Mouse (Mus musculus) kidney, embryonic 16.5 days (tissue): ENCODE data around the gene Senp6. TPM values are rescaled to one million over a fixed set of nuclear protein-coding genes. Genes with fewer than 3 reads are reported as not detected.
"Not testable (repeated sequence)": the region's sequence is repeated elsewhere in the genome, so short reads cannot be mapped to it uniquely, and the experiment has no call there.

Source experiments
- ATAC-seq: fragments of 200-750 bp; cut with Nextera tagmentation; 2 replicates; pipeline ENCODE4 v1.8.0; 2017; ENCODE audit warnings: moderate TSS enrichment; ENCODE audit not compliant: low FRiP score, low TSS enrichment
- H3K27ac ChIP-seq: fragments of 300-500 bp; sonication (generic); 2 replicates; pipeline ENCODE4 v1.5.1; 2014; ENCODE audit warnings: low read length
- H3K27me3 ChIP-seq: fragments of 300-500 bp; sonication (generic); 2 replicates; pipeline ENCODE4 v1.6.1; 2014; ENCODE audit warnings: low read length, control low read depth, mixed read lengths; ENCODE audit not compliant: insufficient read depth
- H3K36me3 ChIP-seq: fragments of 300-500 bp; sonication (generic); 2 replicates; pipeline ENCODE4 v1.6.1; 2014; ENCODE audit warnings: low read length, control low read depth, mixed read lengths; ENCODE audit not compliant: insufficient read depth
- H3K4me1 ChIP-seq: fragments of 300-500 bp; sonication (generic); 2 replicates; pipeline ENCODE4 v1.6.1; 2014; ENCODE audit warnings: low read length, control low read depth, mixed read lengths; ENCODE audit not compliant: insufficient read depth
- H3K4me2 ChIP-seq: fragments of 300-500 bp; sonication (generic); replicated peaks from 2 replicates; pipeline ENCODE4 v1.6.1; 2014; ENCODE audit warnings: low read depth, low read length
- H3K4me3 ChIP-seq: fragments of 300-500 bp; sonication (generic); 2 replicates; pipeline ENCODE4 v1.5.1; 2014; ENCODE audit warnings: mild to moderate bottlenecking, low read length
- H3K9ac ChIP-seq: fragments of 300-500 bp; sonication (generic); replicated peaks from 2 replicates; pipeline ENCODE4 v1.6.1; 2014; ENCODE audit warnings: low read length
- H3K9me3 ChIP-seq: fragments of 300-500 bp; sonication (generic); 2 replicates; pipeline ENCODE4 v1.6.1; 2016; ENCODE audit warnings: low read length, control low read depth
- WGBS: fragments of 180-500 bp; shearing (Covaris S2); extraction: QIAGEN DNeasy Blood & Tissue Kit; methylation state at CpG from one replicate; pipeline ENCODE4 v1.1.7; 2014; 5-methylcytosine and 5-hydroxymethylcytosine counted together
- polyA plus RNA-seq: library from polyadenylated mRNA; unstranded; fragments of >200 nt; fragmentation: Nextera tagmentation; extraction: Ambion mirVana; gene quantifications from 2 replicates; pipeline ENCODE4 v1.2.1, GENCODE M21; 2015

The Senp6 gene
- polyA plus RNA-seq: 44.6 and 47.1 TPM in 2 replicates

DNA sequence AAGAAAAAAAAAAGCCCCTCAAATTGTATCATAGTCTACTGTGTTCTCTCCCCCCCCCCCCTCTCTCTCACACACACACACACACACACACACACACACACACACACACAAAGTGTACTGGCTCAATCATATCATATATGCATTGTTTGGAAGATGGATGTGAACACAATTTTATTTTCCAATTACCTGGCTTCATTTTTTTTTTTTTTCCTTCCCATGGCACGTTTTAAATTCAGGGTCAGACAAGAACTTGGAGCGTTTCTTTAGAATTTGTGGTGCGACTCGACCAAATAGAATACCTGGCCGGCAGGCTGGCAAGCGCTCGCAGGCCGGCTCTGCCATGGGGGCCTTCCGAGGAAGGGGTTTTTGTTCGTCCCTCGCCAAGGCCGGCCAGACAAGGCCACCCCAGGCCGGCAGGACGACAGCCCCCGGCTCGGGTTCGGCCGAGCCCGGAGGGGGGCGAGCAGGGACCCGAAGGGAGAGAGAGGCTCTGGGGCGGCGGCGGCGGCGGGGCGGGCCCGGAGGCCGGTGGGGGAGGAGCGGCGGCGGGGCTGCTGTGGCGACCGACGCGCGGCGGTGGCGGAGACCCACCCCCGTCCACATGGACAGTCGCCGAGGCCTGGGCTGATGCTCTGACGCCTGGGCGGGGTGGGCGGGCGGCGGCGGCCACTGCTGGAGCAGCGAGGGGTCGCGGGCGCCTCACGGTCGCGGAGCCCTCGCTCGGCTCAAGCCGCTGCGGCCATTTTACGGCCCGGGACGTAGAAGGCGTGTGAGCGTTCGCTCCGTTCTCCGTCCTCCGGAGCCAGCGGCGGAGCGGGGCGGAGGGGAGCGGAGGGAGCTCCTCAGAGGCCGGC, at the start of gene Senp6:
Gene Senp6 (plus strand): TSS at position 537 of the 854 bp plus-strand sequence.
- H3K27me3 ChIP-seq: no peaks in the 10 kb centered on the region
- peaks cover 27% of the 10 kb centered on the region for H3K4me1 ChIP-seq
- under 1% methylated on average over 57 of the region's 74 CpGs for WGBS
- peak; percentile 95 for ATAC-seq
- H3K4me3 ChIP-seq: peak within 1 kb of the TSS; percentile 93
- peaks cover 15% of the 10 kb centered on the region for H3K9me3 ChIP-seq
- peak within 1 kb of the TSS; percentile 100 for H3K9ac ChIP-seq
- H3K4me2 ChIP-seq: peak within 1 kb of the TSS; percentile 63
- H3K36me3 ChIP-seq: no peaks in the 10 kb centered on the region
- H3K27ac ChIP-seq: peak within 1 kb of the TSS; percentile 99

DNA sequence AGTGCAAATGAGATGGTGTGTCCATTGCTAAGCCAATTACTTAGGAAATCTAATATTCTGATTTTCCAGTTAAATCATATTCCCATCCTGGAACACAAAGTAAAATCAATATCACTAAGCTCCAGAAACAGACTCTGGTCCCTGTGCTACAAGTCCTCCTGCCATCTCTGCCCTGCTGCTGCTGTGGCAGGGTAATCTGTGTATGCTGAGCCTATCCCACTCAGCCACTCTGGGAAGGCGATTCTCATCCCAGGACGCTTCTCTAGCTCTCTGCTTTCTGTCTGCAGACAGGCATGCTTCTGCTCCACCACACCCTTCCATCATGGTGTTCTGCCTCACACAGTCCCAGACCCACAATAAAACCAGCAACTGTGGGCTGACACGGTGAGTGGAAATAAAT, 46.3 kb upstream of the Senp6 start:
- no peak overlapping the region for H3K4me3 ChIP-seq
- H3K4me1 ChIP-seq: no peaks in the 10 kb centered on the region
- no peaks in the 10 kb centered on the region for H3K9me3 ChIP-seq
- H3K36me3 ChIP-seq: no peaks in the 10 kb centered on the region
- WGBS: 60% methylated on average over 3 of the region's 3 CpGs
- no peak for ATAC-seq
- H3K9ac ChIP-seq: no peak overlapping the region
- no peaks in the 10 kb centered on the region for H3K27me3 ChIP-seq
- no peak overlapping the region for H3K4me2 ChIP-seq
- H3K27ac ChIP-seq: no peak overlapping the region

DNA sequence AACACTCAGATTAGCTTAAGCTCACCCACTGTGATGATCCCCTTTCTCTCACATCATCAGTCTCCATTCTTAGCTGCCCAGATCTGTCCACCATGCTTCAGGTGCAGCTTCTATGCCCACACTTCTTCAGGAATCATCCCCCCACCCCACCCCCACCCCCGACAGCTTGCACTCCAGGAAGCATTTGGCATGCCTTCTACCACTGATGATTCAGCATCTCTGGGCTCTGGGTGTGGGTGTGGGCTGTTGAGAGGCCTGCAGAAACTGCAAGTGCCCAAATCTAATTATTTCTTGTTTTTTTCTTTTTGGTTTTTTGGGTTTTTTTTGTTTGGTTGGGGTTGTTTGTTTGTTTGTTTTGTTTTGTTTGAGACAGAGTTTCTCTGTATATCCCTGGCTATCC, 45.1 kb upstream of the Senp6 start:
- H3K27ac ChIP-seq: no peak overlapping the region
- WGBS: 35% methylated on average over 1 of the region's 1 CpGs
- peaks cover 3% of the 10 kb centered on the region for H3K4me1 ChIP-seq
- no peak overlapping the region for H3K9ac ChIP-seq
- no peaks in the 10 kb centered on the region for H3K27me3 ChIP-seq
- no peaks in the 10 kb centered on the region for H3K36me3 ChIP-seq
- no peak overlapping the region for H3K4me3 ChIP-seq
- ATAC-seq: no peak
- no peak overlapping the region for H3K4me2 ChIP-seq
- H3K9me3 ChIP-seq: no peaks in the 10 kb centered on the region

DNA sequence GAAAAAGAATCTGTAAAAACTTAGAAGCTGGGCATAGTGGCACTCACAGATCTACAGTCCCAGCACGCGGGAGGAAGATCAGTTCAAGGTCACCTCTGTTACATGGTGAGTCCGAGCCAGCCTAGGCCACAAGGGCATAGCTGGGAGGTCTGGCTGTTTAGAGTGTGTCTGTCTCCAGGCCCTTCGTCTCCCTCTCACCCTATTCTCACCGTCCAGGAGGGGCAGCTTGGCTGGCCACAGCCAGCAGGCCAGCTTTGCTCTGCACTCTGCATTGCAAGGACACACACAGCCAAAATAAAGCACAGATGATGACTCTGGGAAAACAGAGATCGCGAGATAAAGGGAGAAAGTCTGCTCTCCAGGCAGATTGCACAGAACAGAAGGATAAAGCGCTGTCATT, 43.9 kb upstream of the Senp6 start:
- H3K4me2 ChIP-seq: no peak overlapping the region
- 64% methylated on average over 8 of the region's 8 CpGs for WGBS
- H3K27me3 ChIP-seq: no peaks in the 10 kb centered on the region
- H3K9me3 ChIP-seq: no peaks in the 10 kb centered on the region
- no peak overlapping the region for H3K9ac ChIP-seq
- no peak for ATAC-seq
- H3K4me1 ChIP-seq: peaks cover 6% of the 10 kb centered on the region
- H3K4me3 ChIP-seq: no peak overlapping the region
- no peak overlapping the region for H3K27ac ChIP-seq
- H3K36me3 ChIP-seq: no peaks in the 10 kb centered on the region

DNA sequence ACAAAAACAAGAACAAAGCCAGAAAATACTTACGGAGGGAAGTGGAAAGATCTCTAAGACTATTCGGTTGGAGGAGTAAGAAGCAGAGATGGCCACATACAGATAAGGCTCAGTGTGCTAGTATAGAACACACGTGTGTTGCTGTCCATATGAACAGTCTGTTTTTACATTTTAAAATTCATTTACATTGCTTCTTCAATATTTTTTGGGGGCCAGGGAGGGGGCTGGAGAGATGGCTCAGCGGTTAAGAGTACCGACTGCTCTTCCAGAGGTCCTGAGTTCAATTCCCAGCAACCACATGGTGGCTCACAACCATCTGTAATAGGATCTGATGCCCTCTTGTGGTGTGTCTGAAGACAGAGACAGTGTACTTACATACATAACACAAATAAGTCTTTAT, 41.4 kb upstream of the Senp6 start:
- not testable (repeated sequence) for H3K9ac ChIP-seq, H3K27ac ChIP-seq, H3K4me2 ChIP-seq, H3K9me3 ChIP-seq, H3K4me1 ChIP-seq, H3K27me3 ChIP-seq, H3K4me3 ChIP-seq, H3K36me3 ChIP-seq, ATAC-seq
- 87% methylated on average over 5 of the region's 5 CpGs for WGBS

DNA sequence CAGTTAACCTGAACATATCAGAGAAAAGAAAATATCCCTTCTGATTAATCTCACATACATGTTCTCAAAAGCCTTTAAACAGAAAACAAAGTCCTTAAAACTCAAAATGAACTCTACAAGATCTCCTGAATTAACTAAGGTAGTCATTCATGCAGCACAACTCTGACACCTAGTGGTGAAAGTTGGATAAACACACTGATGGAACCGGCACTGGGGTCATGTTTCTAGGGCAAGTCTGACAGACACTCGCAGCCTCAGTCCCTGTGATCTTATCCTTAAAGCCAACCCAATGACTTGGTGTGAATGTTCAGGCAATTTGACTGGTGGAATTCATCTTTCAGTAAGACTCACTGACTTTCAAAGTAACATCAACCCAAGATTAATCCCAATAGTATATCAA, 40.7 kb upstream of the Senp6 start:
- H3K4me1 ChIP-seq: peaks cover 6% of the 10 kb centered on the region
- no peak overlapping the region for H3K4me3 ChIP-seq
- no peak overlapping the region for H3K27ac ChIP-seq
- peak; percentile 79; the same call in 1 of the 2 replicates for ATAC-seq
- no peaks in the 10 kb centered on the region for H3K27me3 ChIP-seq
- H3K9me3 ChIP-seq: no peaks in the 10 kb centered on the region
- no peak overlapping the region for H3K9ac ChIP-seq
- H3K4me2 ChIP-seq: no peak overlapping the region
- 2% methylated on average over 2 of the region's 2 CpGs for WGBS
- H3K36me3 ChIP-seq: no peaks in the 10 kb centered on the region

DNA sequence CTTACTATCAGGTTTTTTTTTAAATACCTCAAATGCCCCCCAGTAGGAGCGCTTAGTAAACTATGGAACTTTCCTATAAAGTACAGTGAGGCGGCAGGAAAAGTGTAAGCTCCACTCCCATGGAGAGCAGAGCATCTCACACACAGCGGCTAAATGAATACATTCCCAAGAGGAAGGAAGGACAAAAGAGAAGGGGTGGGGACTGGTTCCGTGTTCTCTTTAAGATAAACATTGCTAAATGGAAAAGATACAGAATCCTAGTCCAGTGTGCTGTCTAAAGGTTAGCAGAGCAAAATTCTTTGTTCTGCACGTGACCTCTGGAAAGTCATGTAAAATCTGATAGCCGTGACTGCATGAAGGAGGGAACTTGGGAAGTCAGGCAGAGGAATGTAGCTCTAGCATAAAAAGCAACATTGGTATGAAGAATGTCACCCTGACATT, 40.1 kb upstream of the Senp6 start:
- 33% methylated on average over 6 of the region's 6 CpGs for WGBS
- H3K27ac ChIP-seq: peak overlapping the region; percentile 62

DNA sequence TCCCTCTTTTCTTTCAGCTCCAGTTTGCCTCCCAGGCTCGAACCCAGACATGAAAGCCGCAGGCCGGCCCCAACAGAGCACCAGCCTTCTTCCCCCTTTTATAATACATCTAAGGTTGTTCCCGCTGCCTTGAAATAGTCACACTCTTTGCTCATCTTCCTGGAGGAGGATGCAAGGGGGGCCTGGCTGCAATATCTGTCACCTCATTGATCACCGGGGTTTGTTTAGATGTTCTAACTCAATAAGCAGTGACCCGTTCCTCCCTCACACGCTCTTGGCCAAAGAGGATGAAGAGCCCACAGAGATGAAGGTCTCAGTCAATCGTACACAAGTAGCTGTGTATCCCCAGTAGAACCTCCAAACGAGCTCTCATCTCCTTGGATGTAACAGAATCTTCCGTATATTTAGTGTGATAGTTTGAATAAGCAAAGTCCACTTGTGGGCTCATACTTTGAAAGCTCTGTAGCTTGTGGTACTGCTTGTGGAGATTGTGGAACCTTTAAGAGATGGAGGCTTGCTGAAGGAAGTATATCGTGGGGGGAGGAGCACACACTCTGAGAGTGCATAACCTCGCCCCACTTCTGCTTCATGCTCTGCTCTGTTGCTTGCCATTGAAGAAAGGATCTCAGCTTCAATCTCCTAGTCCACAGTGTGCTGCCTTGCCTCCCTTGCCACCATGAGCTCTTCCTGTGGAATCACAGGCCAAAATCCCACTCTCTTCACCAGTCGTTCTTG, 29.3 kb upstream of the Senp6 start:
- WGBS: 83% methylated on average over 13 of the region's 13 CpGs
- no peak overlapping the region for H3K27ac ChIP-seq
- H3K4me2 ChIP-seq: no peak overlapping the region
- no peaks in the 10 kb centered on the region for H3K36me3 ChIP-seq
- H3K9me3 ChIP-seq: peaks cover 4% of the 10 kb centered on the region
- H3K27me3 ChIP-seq: no peaks in the 10 kb centered on the region
- no peak for ATAC-seq
- no peaks in the 10 kb centered on the region for H3K4me1 ChIP-seq
- no peak overlapping the region for H3K4me3 ChIP-seq
- no peak overlapping the region for H3K9ac ChIP-seq

More for the DNA sequence above, 40.1 kb upstream of the Senp6 start:
- Histone ChIP-seq H3K9me3 (no peaks in the 10 kb centered on the region), H3K4me1 (peaks cover 6% of the 10 kb centered on the region), H3K4me2 (no peak overlapping the region), H3K36me3 (no peaks in the 10 kb centered on the region), H3K4me3 (no peak overlapping the region), H3K9ac (no peak overlapping the region), H3K27me3 (no peaks in the 10 kb centered on the region)
- ATAC-seq: peak; percentile 86; the same call in 1 of the 2 replicates

DNA sequence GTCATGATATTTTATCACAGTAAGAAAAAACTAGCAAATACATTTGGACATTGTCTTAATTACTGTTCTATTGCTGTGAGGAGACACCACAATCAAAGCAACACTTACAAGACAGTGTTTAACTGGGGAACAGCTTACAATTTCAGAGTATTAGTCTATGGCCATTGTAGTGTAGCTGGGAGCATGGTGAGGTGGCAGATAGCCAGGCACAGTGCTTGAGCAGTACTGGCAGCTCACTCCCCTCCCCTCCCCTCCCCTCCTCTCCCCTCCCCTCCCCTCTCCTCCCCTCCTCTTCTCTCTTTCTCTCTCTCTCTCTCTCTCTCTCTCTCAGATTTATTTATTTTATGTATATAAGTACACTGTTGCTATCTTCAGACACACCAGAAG, 28.7 kb upstream of the Senp6 start:
- no peaks in the 10 kb centered on the region for H3K27me3 ChIP-seq
- H3K27ac ChIP-seq: no peak overlapping the region
- H3K9ac ChIP-seq: no peak overlapping the region

More for the DNA sequence above, 28.7 kb upstream of the Senp6 start:
- no peak overlapping the region for H3K4me3 ChIP-seq
- H3K36me3 ChIP-seq: no peaks in the 10 kb centered on the region
- no peak overlapping the region for H3K4me2 ChIP-seq
- H3K4me1 ChIP-seq: no peaks in the 10 kb centered on the region
- H3K9me3 ChIP-seq: peaks cover 3% of the 10 kb centered on the region; the same call in 1 of the 2 replicates
- no peak for ATAC-seq
